Mouse (Mus musculus) kidney, adult 2 months (tissue): ENCODE results near the gene Phf2. TPM values are rescaled to one million over a fixed set of nuclear protein-coding genes. Genes with fewer than 3 reads are reported as not detected.

ENCODE experiments used
- DNase-seq: peaks from one replicate; pipeline ENCODE4 v3.0.0; 2021
- H3K27ac ChIP-seq: fragments of 200-500 bp; 2 replicates; pipeline ENCODE4 v1.5.1; 2012; ENCODE audit warnings: low read depth, low read length, control low read depth, inconsistent platforms; ENCODE audit not compliant: insufficient read depth
- H3K27me3 ChIP-seq: fragments of 200-500 bp; replicated peaks from 2 replicates; pipeline ENCODE4 v1.6.1; 2012; ENCODE audit warnings: mild to moderate bottlenecking, moderate library complexity, low read length, inconsistent platforms; ENCODE audit not compliant: control insufficient read depth, insufficient read depth
- H3K36me3 ChIP-seq: fragments of 200-500 bp; 2 replicates; pipeline ENCODE4 v1.6.1; 2012; ENCODE audit warnings: mild to moderate bottlenecking, moderate library complexity, low read length, inconsistent platforms; ENCODE audit not compliant: control insufficient read depth, insufficient read depth
- H3K4me1 ChIP-seq: fragments of 200-500 bp; 2 replicates; pipeline ENCODE4 v1.6.1; 2011; ENCODE audit warnings: low read length; ENCODE audit not compliant: control insufficient read depth, insufficient read depth
- H3K4me3 ChIP-seq: fragments of 200-500 bp; 2 replicates; pipeline ENCODE4 v1.5.1; 2011; ENCODE audit warnings: mild to moderate bottlenecking, low read depth, low read length, control low read depth; ENCODE audit not compliant: insufficient read depth
- CTCF ChIP-seq: fragments of 200-500 bp; conservative IDR thresholded peaks from 2 replicates; pipeline ENCODE4 v1.5.1; 2011; ENCODE audit warnings: low read depth, mild to moderate bottlenecking, control low read depth, low read length, moderate library complexity, mixed read lengths; ENCODE audit not compliant: insufficient read depth, insufficient read length
- POLR2A ChIP-seq: fragments of 200-500 bp; IDR thresholded peaks from one replicate; pipeline ENCODE4 v1.6.1; 2011; ENCODE audit warnings: low read depth, low read length, control low read depth
- WGBS: fragments of 180-500 bp; shearing (Covaris S2); methylation state at CpG from one replicate; pipeline ENCODE4 v1.1.7; 2018; 5-methylcytosine and 5-hydroxymethylcytosine counted together
- polyA plus RNA-seq: library from polyadenylated mRNA; depleted of rRNA; stranded (reverse); fragments of >200 nt; gene quantifications from 2 replicates; pipeline ENCODE4 v1.2.3, GENCODE M21; 2012

The Phf2 gene
- polyA plus RNA-seq, 1 experiment: 15.2 TPM

DNA sequence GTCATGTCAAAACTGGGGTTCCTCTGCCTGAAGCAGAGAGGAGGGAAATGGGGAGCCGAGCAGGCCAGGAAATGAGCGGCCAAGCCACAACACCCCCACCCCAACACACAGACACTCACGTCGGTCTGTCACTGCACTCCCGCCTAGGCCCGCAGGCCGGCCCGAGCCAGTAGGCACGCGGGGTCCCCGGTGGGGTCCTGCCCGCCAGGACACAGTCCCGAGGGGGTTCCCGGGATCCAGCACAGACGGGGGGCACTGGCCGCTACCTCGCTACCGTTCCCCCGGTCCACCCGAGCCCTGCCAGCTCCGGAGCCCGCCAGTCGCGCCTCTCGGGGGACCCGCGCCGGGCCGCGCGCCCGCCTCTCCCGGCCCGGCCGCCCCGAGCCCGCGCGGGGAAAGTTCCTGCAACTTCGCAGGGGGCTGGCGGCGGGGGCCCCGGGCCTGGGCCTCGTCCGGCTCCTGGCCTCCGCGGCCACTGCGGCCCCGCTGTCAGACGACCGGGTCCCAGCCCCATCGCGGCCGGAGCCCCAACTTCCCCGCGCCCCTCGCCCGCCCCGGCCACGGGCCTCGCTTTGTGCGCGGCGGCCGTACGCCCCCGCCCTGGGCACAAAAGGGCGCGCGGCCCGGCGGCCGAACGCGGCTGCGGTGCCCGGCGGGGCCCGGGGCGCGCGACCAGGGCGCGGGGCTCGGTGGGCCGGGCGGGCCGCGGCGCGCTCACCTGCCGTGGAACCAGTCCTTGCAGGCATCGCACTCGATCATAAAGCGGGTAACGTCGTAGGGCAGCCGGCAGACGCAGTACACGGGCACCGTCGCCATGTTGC lies 759 bp downstream of the Phf2 start:
- peak overlapping the region; percentile 90 for H3K4me3 ChIP-seq
- no peaks in the 10 kb centered on the region for H3K36me3 ChIP-seq
- H3K27me3 ChIP-seq: no peaks in the 10 kb centered on the region
- 3% methylated on average over 100 of the region's 102 CpGs for WGBS
- H3K4me1 ChIP-seq: peaks cover 12% of the 10 kb centered on the region
- H3K27ac ChIP-seq: peak overlapping the region; percentile 68
- TF ChIP-seq POLR2A: no peak
- TF ChIP-seq CTCF: no peak
- peak; percentile 51 for DNase-seq

DNA sequence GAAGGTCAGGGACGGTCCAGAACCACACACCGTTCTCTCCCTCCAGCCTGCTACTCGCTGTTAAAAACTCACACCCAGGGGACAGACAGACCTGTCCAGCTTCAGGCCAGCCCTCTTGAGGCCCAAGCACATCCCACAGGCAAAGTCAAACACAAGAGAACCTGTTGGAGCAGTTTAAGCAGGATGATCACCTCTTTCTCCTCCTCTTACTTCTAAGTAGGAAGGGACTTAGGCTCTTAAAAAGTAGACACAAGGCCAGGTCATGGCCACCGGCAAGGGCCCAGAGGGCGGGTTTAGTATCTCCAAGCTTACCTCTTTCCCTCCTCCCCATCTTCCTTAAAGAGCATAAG lies 1.3 kb downstream of the Phf2 start:
- peak; percentile 56 for DNase-seq
- TF ChIP-seq POLR2A (no peak), CTCF (0 out of 2 replicates have a peak, but pooled peaks have one; percentile 9)

DNA sequence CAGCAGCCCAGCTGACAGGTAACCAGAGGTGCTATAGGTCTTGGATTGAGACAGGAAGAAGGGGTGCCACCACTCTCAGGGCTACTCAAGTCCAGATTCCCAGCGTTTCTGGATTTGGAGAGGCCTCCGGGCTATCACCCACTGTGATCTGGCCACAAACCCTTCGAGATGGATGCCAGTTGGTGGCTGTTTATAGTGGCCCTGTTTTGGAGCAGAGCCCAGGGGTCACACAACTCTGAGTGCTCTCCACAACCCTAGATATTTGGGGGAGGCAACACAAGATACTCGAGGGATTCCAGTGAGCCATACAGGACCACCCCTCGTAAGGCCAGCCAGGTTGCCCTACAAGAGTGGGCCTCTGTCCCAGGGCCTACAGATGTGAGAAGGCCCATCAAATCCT lies 1.8 kb downstream of the Phf2 start:
- TF ChIP-seq POLR2A (no peak), CTCF (no peak)
- no peak for DNase-seq
- Histone ChIP-seq H3K27ac (no peak overlapping the region), H3K4me1 (peaks cover 12% of the 10 kb centered on the region), H3K4me3 (peak overlapping the region; percentile 90; the same call in 1 of the 2 replicates), H3K36me3 (no peaks in the 10 kb centered on the region), H3K27me3 (no peaks in the 10 kb centered on the region)
- 34% methylated on average over 5 of the region's 5 CpGs for WGBS

More for the DNA sequence above, 1.3 kb downstream of the Phf2 start:
- Histone ChIP-seq H3K36me3 (no peaks in the 10 kb centered on the region), H3K27me3 (no peaks in the 10 kb centered on the region), H3K4me3 (peak overlapping the region; percentile 90), H3K27ac (peak overlapping the region; percentile 68), H3K4me1 (peaks cover 12% of the 10 kb centered on the region)
- WGBS: 12% methylated on average over 5 of the region's 5 CpGs

DNA sequence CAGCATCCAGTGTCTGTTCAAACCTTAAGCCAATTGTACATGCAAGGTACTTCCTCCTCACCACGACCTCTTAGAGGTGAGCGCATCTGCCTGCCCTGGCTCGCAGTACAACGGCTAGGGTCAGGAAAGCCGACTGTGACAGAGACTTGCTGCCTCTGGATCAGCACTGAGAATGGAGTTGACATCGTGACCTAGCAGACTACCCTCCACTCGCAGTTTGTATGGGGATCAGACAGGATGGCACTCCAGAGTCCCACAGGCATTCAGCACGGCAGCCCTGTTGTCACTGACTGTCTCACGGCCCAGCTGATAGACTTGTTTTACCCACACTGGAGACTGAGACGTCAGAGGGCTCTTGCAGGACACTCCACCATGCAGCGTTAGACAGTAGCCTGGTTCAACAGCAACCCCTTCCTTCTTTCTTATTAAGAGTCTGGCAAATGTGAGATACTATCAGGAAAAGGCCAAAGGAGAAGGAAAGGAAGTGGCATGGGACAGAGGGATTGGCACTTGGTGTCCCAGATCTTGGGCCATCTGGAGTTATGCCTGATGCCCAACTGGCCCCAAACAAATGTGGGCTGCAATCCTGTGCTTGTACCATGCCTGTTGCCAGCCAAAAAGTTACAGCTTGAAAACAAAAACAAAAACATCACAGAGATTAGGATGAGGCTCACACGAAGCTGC lies 6.1 kb downstream of the Phf2 start:
- H3K36me3 ChIP-seq: no peaks in the 10 kb centered on the region
- H3K4me1 ChIP-seq: peaks cover 3% of the 10 kb centered on the region; the same call in 1 of the 2 replicates
- no peak for DNase-seq
- no peak overlapping the region for H3K4me3 ChIP-seq
- TF ChIP-seq CTCF (no peak), POLR2A (no peak)
- 71% methylated on average over 12 of the region's 12 CpGs for WGBS
- no peak overlapping the region for H3K27ac ChIP-seq
- no peaks in the 10 kb centered on the region for H3K27me3 ChIP-seq

DNA sequence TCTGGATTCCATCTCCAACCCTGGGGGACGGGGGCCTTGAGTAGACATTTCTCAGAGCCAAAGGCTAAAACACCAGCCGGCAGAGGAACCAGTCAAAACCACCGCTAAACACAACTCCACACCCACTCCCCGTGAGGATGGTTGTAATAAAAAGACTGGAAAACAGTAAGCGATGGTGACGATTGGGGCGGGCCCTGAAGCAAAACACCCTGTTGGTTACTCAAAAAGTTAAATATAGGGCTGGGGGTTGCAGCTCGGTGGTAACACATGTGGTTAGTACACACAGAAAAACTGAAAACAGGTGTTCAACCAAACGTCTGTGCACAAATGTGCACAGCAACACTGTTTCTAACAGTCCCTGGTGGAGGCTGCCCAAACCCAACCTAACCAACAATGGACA lies 7.4 kb downstream of the Phf2 start:
- TF ChIP-seq POLR2A (no peak), CTCF (no peak)
- H3K4me3 ChIP-seq: no peak overlapping the region
- no peaks in the 10 kb centered on the region for H3K36me3 ChIP-seq
- WGBS: 68% methylated on average over 9 of the region's 9 CpGs
- no peak for DNase-seq
- H3K4me1 ChIP-seq: peaks cover 5% of the 10 kb centered on the region
- no peak overlapping the region for H3K27ac ChIP-seq
- no peaks in the 10 kb centered on the region for H3K27me3 ChIP-seq

DNA sequence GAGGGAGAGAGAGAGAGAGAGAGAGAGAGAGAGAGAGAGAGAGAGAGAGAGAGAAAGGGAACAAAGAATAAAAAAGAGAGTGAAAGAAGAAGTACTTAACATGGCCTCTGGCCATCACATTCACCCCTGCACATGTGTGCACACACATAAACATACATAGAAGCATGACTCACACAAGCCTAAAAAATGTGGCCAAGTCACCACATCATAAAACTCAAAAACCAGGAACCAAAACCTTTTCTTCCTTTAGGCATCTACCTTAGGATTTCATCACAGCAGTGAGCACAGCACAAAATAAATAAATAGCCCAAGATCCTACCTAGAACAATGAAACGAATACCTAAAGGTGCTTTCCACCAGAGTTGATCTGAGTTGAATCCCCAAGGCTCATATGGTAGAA lies 9.0 kb downstream of the Phf2 start:
- Histone ChIP-seq H3K27ac (no peak overlapping the region), H3K27me3 (no peaks in the 10 kb centered on the region), H3K36me3 (no peaks in the 10 kb centered on the region), H3K4me3 (no peak overlapping the region), H3K4me1 (peaks cover 19% of the 10 kb centered on the region)
- TF ChIP-seq CTCF: no peak
- 68% methylated on average over 1 of the region's 1 CpGs for WGBS
- no peak for DNase-seq

DNA sequence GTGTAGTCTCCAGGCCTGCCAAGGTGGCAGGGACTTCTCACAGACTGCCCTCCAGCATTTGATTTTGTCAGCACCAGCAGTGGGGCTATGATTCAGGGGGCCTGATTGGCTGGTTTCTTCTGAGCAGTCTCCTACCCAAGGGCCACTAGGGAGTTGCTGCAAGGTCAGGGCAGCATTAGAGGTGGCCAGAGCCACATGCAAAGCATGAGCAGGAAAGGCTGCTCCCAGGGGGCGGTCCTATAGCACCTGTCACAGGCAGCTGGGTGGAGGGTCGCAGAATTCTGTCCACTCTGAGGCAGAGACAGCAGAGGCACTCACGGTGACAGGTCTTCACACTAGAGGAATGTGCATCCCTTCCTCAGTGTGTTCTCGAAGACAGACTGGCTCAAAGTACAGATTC lies 12.1 kb downstream of the Phf2 start:
- no peak for DNase-seq
- Histone ChIP-seq H3K27ac (no peak overlapping the region), H3K36me3 (no peaks in the 10 kb centered on the region), H3K4me1 (peaks cover 19% of the 10 kb centered on the region), H3K4me3 (no peak overlapping the region), H3K27me3 (no peaks in the 10 kb centered on the region)
- 56% methylated on average over 4 of the region's 4 CpGs for WGBS
- TF ChIP-seq POLR2A (no peak), CTCF (no peak)
